Mouse (Mus musculus) forebrain, embryonic 16.5 days (tissue): ENCODE data around the gene Clip1. TPM values are rescaled to one million over a fixed set of nuclear protein-coding genes. Genes with fewer than 3 reads are reported as not detected.
A peak's percentile ranks its signal among the peaks of the same experiment; 100 is the strongest.
"Not testable (repeated sequence)": the region's sequence is repeated elsewhere in the genome, so short reads cannot be mapped to it uniquely, and the experiment has no call there.

Experiments used
- ATAC-seq: fragments of 200-750 bp; cut with Nextera tagmentation; 2 replicates; pipeline ENCODE4 v1.8.0; 2017; ENCODE audit warnings: mild to moderate bottlenecking, moderate library complexity
- H3K27ac ChIP-seq: fragments of 300-500 bp; sonication (generic); 2 replicates; pipeline ENCODE4 v1.5.1; 2014; ENCODE audit warnings: low read length, control low read depth
- H3K27me3 ChIP-seq: fragments of 300-500 bp; sonication (generic); replicated peaks from 2 replicates; pipeline ENCODE4 v1.6.1; 2014; ENCODE audit warnings: low read length; ENCODE audit not compliant: control insufficient read depth, insufficient read depth
- H3K36me3 ChIP-seq: fragments of 300-500 bp; sonication (generic); 2 replicates; pipeline ENCODE4 v1.6.1; 2014; ENCODE audit not compliant: control insufficient read depth, insufficient read depth
- H3K4me1 ChIP-seq: fragments of 300-500 bp; sonication (generic); replicated peaks from 2 replicates; pipeline ENCODE4 v1.6.1; 2014; ENCODE audit warnings: low read length; ENCODE audit not compliant: control insufficient read depth, insufficient read depth
- H3K4me2 ChIP-seq: fragments of 300-500 bp; sonication (generic); 2 replicates; pipeline ENCODE4 v1.6.1; 2014; ENCODE audit warnings: mild to moderate bottlenecking, low read length, control low read depth
- H3K4me3 ChIP-seq: fragments of 300-500 bp; sonication (generic); replicated peaks from 2 replicates; pipeline ENCODE4 v1.5.1; 2014; ENCODE audit warnings: mild to moderate bottlenecking, low read length, control low read depth
- H3K9ac ChIP-seq: fragments of 300-500 bp; sonication (generic); replicated peaks from 2 replicates; pipeline ENCODE4 v1.6.1; 2014; ENCODE audit warnings: low read depth, low read length, control low read depth
- H3K9me3 ChIP-seq: fragments of 300-500 bp; sonication (generic); 2 replicates; pipeline ENCODE4 v1.6.1; 2016; ENCODE audit warnings: low read length; ENCODE audit not compliant: control insufficient read depth
- WGBS: fragments of 180-500 bp; shearing (Covaris S2); extraction: QIAGEN DNeasy Blood & Tissue Kit; methylation state at CpG from one replicate; pipeline ENCODE4 v1.1.7; 2014; 5-methylcytosine and 5-hydroxymethylcytosine counted together
- polyA plus RNA-seq: library from polyadenylated mRNA; unstranded; fragments of >200 nt; fragmentation: Nextera tagmentation; extraction: Ambion mirVana; gene quantifications from 2 replicates; pipeline ENCODE4 v1.2.1, GENCODE M21; 2015

Clip1 gene
- 83.1 and 93.0 TPM in 2 replicates for polyA plus RNA-seq

- Histone ChIP-seq H3K4me1 (peaks cover 35% of the 10 kb centered on the region), H3K9ac (peak within 1 kb of the TSS; percentile 99), H3K36me3 (no peaks in the 10 kb centered on the region), H3K4me2 (peak within 1 kb of the TSS; percentile 65), H3K27me3 (no peaks in the 10 kb centered on the region), H3K27ac (peak within 1 kb of the TSS; percentile 97), H3K9me3 (no peaks in the 10 kb centered on the region), H3K4me3 (peak within 1 kb of the TSS; percentile 93)
- ATAC-seq = peak; percentile 84
- WGBS = under 1% methylated on average over 38 of the region's 64 CpGs
These were observed at the start of gene Clip1 for GRCm38 (mm10) chr5:123684221-123685144. Clip1 (minus strand) TSS chr5:123684618.

GRCm38 (mm10) chr5:123730981-123731380 lies 46.6 kb upstream of the Clip1 start:
- Histone ChIP-seq H3K4me1 (no peaks in the 10 kb centered on the region), H3K4me2 (no peak overlapping the region), H3K27ac (no peak overlapping the region), H3K4me3 (no peak overlapping the region), H3K9ac (no peak overlapping the region), H3K27me3 (no peaks in the 10 kb centered on the region), H3K36me3 (peaks cover 57% of the 10 kb centered on the region), H3K9me3 (no peaks in the 10 kb centered on the region)
- no peak for ATAC-seq
- 93% methylated on average over 2 of the region's 2 CpGs for WGBS

GRCm38 (mm10) chr5:123723816-123724215 lies 39.4 kb upstream of the Clip1 start:
- not testable (repeated sequence) for ATAC-seq, H3K9me3 ChIP-seq, H3K27me3 ChIP-seq, H3K27ac ChIP-seq, H3K4me2 ChIP-seq, H3K9ac ChIP-seq, H3K4me3 ChIP-seq
- H3K36me3 ChIP-seq = peaks cover 11% of the 10 kb centered on the region
- 86% methylated on average over 7 of the region's 7 CpGs for WGBS
- peaks cover 10% of the 10 kb centered on the region for H3K4me1 ChIP-seq

GRCm38 (mm10) chr5:123720328-123721311 lies 36.2 kb upstream of the Clip1 start, which contains the start of gene Zcchc8:
Zcchc8 (minus strand) TSS chr5:123721100.
- Histone ChIP-seq H3K27me3 (no peaks in the 10 kb centered on the region), H3K4me3 (peak within 1 kb of the TSS; percentile 94), H3K4me1 (peaks cover 27% of the 10 kb centered on the region), H3K9me3 (no peaks in the 10 kb centered on the region), H3K36me3 (peaks cover 9% of the 10 kb centered on the region; the same call in 1 of the 2 replicates), H3K9ac (peak within 1 kb of the TSS; percentile 76), H3K4me2 (peak within 1 kb of the TSS; percentile 91), H3K27ac (peak within 1 kb of the TSS; percentile 91)
- under 1% methylated on average over 83 of the region's 83 CpGs for WGBS
- peak; percentile 100 for ATAC-seq

- Histone ChIP-seq H3K27me3 (no peaks in the 10 kb centered on the region), H3K9ac (no peak overlapping the region), H3K9me3 (no peaks in the 10 kb centered on the region), H3K27ac (no peak overlapping the region), H3K4me1 (peaks cover 24% of the 10 kb centered on the region), H3K4me2 (no peak overlapping the region), H3K36me3 (peaks cover 41% of the 10 kb centered on the region), H3K4me3 (no peak overlapping the region)
- WGBS = 90% methylated on average over 4 of the region's 4 CpGs
- no peak for ATAC-seq
These were observed 30.2 kb upstream of the Clip1 start for GRCm38 (mm10) chr5:123714622-123715021.

GRCm38 (mm10) chr5:123713782-123714181 lies 29.4 kb upstream of the Clip1 start:
- 95% methylated on average over 6 of the region's 6 CpGs for WGBS
- Histone ChIP-seq H3K4me1 (peaks cover 16% of the 10 kb centered on the region), H3K9ac (no peak overlapping the region), H3K4me3 (no peak overlapping the region), H3K4me2 (no peak overlapping the region), H3K27ac (no peak overlapping the region), H3K9me3 (no peaks in the 10 kb centered on the region), H3K27me3 (no peaks in the 10 kb centered on the region), H3K36me3 (peaks cover 41% of the 10 kb centered on the region)
- ATAC-seq = no peak

- no peak overlapping the region for H3K9ac ChIP-seq
- no peak for ATAC-seq
- H3K36me3 ChIP-seq = peaks cover 51% of the 10 kb centered on the region
- H3K27ac ChIP-seq = no peak overlapping the region
- no peaks in the 10 kb centered on the region for H3K4me1 ChIP-seq
- WGBS = 77% methylated on average over 4 of the region's 4 CpGs
- no peaks in the 10 kb centered on the region for H3K9me3 ChIP-seq
- H3K4me2 ChIP-seq = no peak overlapping the region
- no peaks in the 10 kb centered on the region for H3K27me3 ChIP-seq
- no peak overlapping the region for H3K4me3 ChIP-seq
These were observed 25.2 kb upstream of the Clip1 start for GRCm38 (mm10) chr5:123709571-123709970.

GRCm38 (mm10) chr5:123708598-123708997 lies 24.2 kb upstream of the Clip1 start:
- no peaks in the 10 kb centered on the region for H3K9me3 ChIP-seq
- no peaks in the 10 kb centered on the region for H3K4me1 ChIP-seq
- no peak overlapping the region for H3K27ac ChIP-seq
- no peak overlapping the region for H3K4me3 ChIP-seq
- H3K27me3 ChIP-seq = no peaks in the 10 kb centered on the region
- WGBS = 92% methylated on average over 12 of the region's 12 CpGs
- H3K36me3 ChIP-seq = peaks cover 53% of the 10 kb centered on the region
- no peak overlapping the region for H3K4me2 ChIP-seq
- no peak for ATAC-seq
- no peak overlapping the region for H3K9ac ChIP-seq

- no peak for ATAC-seq
- Histone ChIP-seq H3K27ac (no peak overlapping the region), H3K4me2 (no peak overlapping the region), H3K4me3 (no peak overlapping the region), H3K36me3 (peaks cover 40% of the 10 kb centered on the region), H3K27me3 (no peaks in the 10 kb centered on the region), H3K4me1 (no peaks in the 10 kb centered on the region), H3K9ac (no peak overlapping the region), H3K9me3 (no peaks in the 10 kb centered on the region)
- 71% methylated on average over 11 of the region's 11 CpGs for WGBS
These were observed 16.2 kb upstream of the Clip1 start for GRCm38 (mm10) chr5:123700625-123701024.
